Mouse (Mus musculus): Measurements from ENCODE around the gene C1qtnf7.

The C1qtnf7 gene

DNA sequence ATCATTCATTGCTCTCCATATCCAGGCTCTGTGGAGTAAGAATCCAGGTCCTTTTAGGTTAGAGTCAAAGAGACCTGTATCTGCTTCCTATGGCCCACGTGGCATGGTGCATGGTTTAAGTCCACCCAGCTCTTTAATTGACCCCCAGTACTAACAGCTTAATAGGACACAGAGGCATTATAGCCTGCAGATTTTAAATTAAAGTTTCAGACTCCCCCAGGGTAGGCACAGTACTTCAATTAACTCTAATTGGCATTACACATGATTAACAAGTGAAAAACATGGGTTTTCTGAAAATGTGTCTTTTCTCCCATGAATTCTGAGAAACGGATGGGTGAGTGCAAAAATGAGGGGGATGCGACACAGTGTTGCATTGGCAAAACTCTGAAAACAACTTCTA lies 92.7 kb downstream of the C1qtnf7 start:
- DNase-seq (ENCODE audit: inconsistent age in 2 of 2, low spot score in 1 of 2), result no peak

DNA sequence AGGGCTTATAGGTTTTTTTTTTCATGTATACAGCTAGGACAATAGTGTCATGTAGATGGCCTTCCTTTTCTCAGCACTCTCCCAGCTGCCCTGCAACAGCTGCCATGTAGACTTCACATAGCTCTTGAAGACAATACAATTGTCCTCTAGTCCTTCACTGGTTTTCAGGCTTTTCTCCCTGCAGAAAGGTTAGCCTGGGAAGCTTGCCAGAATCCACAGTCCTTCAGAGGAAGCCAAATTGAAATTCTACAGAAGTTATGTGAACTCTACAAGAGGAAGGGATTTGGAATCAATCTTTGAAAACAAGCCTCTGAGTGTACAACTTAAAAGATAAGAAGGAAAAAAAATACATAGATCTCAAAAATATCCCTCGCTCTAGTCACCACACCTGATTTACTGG lies 94.4 kb downstream of the C1qtnf7 start:
- DNase-seq (ENCODE audit: inconsistent age in 2 of 2, low spot score in 1 of 2), result peak in 1 of 2 experiments; percentile 58

DNA sequence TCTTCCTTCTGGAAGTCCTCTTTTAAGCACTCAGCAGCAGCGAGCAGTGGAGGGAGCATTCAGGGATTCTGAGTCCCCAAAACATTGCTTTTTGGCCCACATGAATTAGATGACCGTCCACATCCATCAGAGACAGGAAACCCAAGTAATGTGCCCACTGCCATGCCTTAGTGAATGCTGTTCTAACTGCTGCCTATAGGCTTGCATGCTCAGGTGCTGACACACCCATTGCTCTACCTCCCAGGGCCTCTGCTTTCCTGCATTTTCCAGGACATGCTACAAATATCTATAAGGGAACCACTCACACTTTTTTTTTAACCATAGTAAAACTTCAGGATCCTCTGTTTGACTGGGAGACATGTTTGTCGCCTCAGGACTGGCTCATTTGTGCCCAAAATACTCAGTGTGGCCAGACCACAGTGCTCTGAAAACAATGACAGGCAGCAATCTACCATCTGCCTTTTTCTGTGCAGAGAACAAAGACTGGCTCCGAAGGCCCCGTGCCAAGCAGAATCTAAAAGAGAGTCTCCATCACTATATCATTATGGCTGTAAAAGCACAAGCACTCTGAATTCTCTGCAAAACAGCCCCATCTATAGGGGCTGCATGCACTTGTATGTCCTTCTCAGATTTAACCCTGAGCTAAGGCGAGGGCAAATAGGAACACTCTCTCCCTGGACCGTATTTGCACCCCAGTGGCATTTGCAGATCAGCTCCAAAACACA lies 106.4 kb downstream of the C1qtnf7 start:
- no peak for DNase-seq (ENCODE audit: inconsistent age in 2 of 2, low spot score in 1 of 2)

DNA sequence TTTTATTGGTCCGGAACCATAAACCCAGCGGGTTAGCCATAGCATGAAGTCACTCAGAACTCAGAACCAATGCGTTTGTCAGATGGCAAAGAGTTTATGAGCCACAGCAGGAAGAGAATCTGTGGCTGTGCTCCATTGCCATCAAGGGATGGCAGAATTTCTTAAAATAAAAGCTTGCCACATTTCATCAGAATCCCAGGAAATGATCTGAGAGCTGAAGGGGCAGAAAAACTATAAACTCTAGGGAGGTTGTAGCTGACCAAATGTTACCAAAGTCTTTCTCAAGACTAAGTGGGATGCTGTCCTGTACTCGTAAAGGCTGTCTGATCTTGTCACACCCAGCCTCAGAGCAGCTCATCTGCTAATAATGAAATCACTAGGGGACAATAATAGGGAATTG lies 110.1 kb downstream of the C1qtnf7 start:
- no peak for DNase-seq (ENCODE audit: inconsistent age in 2 of 2, low spot score in 1 of 2)

DNA sequence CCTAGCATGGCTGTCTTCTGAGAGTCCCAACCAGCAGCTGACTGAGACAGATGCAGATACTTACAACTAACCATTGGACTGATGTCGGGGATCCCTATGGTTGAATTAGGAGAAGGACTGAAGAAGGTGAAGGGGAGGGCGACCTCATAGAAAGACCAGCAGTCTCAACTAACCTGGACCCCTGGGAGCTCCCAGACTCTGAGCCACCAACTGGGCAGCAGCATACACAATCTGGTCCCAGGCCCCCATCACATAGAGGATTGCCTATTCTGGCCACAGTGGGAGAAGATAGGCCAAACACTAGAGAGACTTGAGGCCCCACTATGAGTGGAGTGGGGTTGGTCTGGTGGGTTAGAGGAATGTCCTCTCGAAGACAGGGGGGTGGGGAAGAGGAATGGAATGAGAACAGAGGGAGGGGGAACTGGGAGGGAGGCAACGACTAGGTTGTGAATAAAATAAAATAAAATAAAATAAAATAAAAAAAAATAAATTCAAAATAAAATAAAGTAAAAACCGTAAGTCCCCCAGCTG lies 118.8 kb downstream of the C1qtnf7 start:
- no peak for DNase-seq (ENCODE audit: inconsistent age in 2 of 2, low spot score in 1 of 2)

DNA sequence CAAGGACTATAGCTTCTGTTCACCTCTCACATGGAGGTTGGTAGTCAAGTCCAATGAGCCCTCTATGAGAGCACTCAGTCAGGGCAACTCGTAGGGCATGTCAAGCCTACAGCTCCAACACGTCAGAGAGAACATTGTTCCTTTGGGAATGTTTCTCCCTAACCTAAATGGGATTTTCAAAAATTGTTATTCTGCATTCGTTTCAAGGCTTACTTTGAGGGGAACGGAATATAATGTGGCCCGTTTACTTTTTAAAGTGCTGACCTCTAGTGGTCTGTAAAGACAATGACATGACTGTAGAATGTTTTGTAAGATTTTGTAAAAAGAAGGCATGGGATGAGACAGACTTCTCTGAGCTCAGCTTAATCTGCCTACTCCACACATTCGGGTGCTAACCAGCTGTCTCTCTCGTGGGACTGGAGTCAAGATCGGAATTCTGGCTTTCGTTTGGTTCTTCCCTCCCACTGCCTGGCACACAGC lies 119.3 kb downstream of the C1qtnf7 start:
- peak in 1 of 2 experiments; percentile 65 for DNase-seq (ENCODE audit: inconsistent age in 2 of 2, low spot score in 1 of 2)

DNA sequence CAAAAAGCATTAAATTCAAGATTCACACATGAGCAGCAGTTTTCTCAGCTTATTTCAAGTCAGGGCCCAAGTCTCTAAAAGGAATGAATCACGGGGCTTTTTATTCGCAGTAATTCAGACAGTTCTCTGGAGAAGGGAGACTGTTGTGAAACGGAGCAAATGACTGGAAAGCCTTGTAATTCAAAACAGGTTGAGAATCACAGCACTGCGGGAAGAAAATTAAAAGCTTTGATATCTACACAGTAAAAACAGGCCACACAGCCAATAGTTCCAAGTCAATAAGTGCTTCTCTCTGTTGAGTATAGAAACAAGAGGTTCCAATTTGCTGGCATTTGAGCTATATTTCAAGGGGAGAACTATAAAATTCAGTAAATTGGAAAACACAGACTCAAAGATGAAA lies 129.7 kb downstream of the C1qtnf7 start:
- no peak for DNase-seq (ENCODE audit: inconsistent age in 2 of 2, low spot score in 1 of 2)

DNA sequence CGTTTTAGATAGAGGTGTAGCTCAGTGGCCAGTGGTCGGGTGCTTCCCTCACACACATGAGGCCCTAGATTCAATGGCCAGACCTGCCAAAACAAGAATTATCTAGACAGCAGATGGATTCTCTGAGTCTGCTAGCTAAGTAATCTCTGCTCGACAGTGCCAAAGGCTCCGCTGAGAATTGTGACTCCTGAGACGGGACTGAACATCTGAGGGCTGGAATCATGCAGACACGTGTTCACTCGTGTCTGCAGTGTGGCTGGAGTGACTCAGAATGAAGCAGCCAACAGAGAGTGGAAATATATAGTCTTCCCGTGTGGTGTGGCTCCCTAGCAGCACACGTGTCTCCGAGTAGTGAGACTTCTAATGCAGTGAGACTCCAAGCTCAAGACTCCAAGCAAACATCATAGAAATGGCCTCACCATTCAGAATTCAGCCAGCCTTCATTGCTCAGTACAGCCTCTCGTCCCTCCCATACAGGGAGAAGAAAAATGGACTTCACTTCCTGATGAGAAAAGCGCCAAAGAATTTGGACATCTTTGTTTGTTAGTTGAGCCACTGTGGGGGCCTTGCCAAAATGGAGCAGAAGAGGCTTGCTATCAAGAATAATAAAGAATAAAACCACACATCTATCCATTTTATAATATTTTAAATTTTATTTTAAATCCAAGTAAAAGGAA lies 131.9 kb downstream of the C1qtnf7 start:
- no peak for DNase-seq (ENCODE audit: inconsistent age in 2 of 2, low spot score in 1 of 2)

DNA sequence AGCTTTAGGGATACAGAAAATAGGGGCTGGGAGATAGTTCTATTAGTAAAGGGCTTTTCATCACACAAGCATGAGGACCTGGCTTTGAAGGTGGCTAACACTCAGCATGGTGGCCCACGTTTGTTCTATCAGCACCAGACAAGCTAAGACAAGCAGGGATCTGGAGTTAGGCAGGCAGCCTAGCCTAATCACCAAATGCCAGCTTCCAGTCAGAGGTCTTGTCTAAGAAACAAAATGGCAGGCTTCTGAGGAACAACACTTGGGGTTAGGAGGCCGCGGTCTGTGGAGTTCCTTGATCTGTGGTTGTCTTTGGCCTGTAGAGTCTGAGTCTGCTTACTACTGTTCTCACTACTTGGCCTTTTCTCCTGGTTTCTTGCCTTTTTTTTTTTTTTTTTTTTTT lies 146.2 kb downstream of the C1qtnf7 start:
- DNase-seq (ENCODE audit: inconsistent age in 2 of 2, low spot score in 1 of 2), result peak in 1 of 2 experiments; percentile 35

DNA sequence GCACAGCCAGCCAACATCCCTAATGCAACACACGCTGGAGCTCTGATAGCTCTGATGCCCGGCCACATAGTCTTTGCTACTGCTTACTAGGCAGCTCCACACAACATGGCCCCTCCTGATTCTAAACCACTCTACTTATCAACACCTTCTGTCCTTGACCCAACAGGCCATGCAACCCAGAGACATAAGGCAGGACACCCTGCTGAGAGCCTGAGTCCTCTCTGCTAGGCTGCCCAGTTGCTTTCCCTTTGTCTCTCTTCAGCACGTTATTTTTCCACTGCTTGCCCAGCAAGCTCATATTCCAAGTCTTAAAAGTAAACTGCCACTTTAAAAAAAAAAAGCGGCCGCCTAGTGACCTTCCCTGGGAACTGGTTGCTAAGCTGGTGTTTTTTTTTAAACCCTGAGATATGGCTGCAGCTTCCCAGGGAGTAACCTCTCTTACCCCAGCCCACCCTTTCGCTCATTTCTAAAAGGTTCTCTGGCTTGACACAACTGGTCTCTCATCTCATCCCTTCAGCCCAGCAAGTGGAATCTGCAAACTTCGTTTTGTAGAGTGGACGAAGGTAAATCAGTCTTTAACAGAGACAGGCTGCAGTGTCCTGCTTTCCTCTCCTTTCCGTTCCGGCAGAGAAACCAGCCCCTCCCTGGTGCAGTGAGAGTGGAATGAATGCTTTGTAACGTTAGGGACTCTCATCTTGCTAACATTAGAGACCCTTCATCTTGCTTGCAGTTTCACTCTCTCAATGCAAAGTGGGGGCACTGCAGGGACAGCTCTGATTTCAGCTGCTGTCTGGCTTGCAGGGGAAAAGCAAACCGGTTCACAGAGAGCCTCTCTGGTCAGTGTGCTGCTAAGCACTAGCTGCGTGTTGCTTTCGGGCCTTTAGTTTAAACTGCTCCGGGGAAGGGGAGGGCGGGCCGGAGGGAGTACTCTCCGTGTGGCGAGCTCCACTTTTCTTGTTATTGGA lies 146.9 kb downstream of the C1qtnf7 start, which contains the start of gene Cc2d2a:
Gene Cc2d2a (plus strand): TSS at position 350 of the 965 bp plus-strand sequence.
- peak; percentile 46 to 87 for DNase-seq (ENCODE audit: inconsistent age in 2 of 2, low spot score in 1 of 2)

DNA sequence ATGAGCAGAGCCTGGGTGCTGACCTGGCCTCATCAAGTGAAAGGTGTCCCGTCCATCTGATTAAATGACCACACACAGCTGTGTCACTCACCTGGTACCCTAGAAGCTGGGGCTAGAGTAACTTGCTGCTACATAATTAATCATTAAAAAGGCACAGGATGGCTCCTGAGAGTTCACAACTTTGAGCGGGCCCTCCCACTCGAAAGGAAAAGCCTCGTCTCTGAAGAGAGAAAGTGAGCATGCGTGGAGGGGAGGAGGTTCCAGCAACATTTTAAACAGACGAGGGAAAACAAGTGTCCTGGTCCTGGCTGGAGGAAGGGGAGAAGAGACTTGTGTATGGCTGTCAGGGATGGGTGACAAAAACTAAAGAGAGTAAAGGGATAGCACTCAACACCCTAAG lies 148.2 kb downstream of the C1qtnf7 start:
- DNase-seq (ENCODE audit: inconsistent age in 2 of 2, low spot score in 1 of 2), result peak in 1 of 2 experiments; percentile 39

DNA sequence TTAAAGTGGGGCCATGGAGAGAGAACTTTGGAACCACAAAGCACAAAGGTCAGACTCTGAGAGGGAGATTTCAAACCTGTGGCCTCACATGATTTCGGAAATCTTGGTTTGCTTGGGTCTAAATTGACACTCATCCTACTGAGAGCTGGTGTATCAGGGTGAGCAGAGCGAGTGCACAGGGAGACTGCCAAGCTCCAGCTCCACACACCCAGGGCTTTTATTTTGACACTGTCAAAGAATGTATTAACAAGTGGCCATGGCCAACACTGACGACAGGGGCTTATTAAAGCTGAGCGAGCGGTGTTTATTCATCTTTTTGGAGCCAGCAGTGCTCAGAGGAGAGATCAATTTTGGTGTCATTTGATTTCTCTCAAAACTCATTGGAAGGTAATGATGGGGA lies 149.8 kb downstream of the C1qtnf7 start:
- DNase-seq (ENCODE audit: inconsistent age in 2 of 2, low spot score in 1 of 2), result peak in 1 of 2 experiments; percentile 22

Data from adrenal gland, adult (tissue).